Mouse (Mus musculus) layer of hippocampus, adult 6 months (tissue): ENCODE measurements around the gene Ssc4d. TPM values are rescaled to one million over a fixed set of nuclear protein-coding genes. Genes with fewer than 3 reads are reported as not detected.

Source experiments
- long read RNA-seq, 2 experiments: library from polyadenylated mRNA; unstranded; transcript quantifications; one replicate each; pipeline ENCODE4 v2.0.0; 2019 to 2020
- polyA plus RNA-seq: library from polyadenylated mRNA; unstranded; fragments of <200 nt; fragmentation: Nextera tagmentation; gene quantifications from 2 replicates; pipeline ENCODE4 v1.2.3, GENCODE M21; 2021

Gene Ssc4d
- 0.93 and 0.94 TPM in 2 replicates for polyA plus RNA-seq
- long read RNA-seq, experiment 1, partial matches to known transcripts: 1 of 1 reads
- long read RNA-seq, experiment 1, other reads (novel, unspliced or antisense): 0 of 1 reads
- long read RNA-seq, experiment 2: 0 reads

GRCm38 (mm10) chr5:135974365-135974764 is at the start of gene Ssc4d:
Gene Ssc4d (minus strand): TSS chr5:135974531.

DNA sequence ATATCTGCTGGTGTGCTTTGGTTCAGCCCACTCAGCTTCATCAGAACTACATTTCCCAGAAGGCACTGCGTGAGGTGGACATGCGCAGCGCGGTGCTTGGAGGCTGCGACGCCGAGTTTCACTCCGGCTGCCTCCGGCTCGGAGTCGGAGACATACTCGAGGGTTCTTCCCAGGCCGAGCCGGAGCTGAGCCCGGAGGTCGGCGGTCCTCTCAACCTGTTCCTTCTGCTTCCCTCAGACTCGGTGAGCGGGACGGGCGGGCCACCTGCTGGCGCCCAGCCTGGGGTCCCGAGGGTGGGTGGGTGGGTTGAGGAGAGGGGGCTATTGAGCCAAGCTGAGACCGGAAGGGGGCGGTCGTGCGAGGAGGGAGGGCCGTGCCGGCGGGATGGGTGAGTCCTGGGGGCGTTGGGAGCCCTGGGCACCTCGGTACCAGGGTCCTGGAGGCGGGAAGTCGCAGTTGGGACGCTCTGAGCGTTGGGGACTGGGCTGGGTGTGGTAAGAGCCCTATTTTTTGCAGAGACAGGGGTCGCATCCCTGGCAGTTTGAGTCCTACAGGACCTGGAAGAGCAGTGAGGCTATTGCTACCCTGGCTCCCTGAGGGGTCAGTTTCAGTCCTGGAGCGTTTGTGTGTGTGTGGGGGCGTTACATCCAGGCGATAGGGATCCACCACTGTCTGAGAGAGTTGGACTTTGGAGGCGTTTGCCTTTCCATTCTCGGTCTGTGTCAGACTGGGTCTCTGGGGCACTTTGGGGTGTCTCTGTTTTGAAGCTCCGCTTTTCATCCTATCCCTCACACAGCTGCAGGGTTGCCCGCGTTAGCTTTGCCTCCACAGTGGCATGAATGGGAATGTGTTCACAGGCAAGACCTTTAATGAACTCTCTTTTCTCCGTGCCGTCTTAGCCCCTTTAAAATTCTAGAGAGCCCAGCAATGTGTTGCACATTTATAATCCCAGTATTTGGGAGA is 20.7 kb upstream of the Ssc4d start, which contains the start of gene Dtx2:
TSS of gene Dtx2 (plus strand) at position 76 of the 963 bp plus-strand sequence.

GRCm38 (mm10) chr5:135979904-135980303 is 5.6 kb upstream of the Ssc4d start, which contains the start of gene Zp3:
Gene Zp3 (plus strand): TSS chr5:135980099.

DNA sequence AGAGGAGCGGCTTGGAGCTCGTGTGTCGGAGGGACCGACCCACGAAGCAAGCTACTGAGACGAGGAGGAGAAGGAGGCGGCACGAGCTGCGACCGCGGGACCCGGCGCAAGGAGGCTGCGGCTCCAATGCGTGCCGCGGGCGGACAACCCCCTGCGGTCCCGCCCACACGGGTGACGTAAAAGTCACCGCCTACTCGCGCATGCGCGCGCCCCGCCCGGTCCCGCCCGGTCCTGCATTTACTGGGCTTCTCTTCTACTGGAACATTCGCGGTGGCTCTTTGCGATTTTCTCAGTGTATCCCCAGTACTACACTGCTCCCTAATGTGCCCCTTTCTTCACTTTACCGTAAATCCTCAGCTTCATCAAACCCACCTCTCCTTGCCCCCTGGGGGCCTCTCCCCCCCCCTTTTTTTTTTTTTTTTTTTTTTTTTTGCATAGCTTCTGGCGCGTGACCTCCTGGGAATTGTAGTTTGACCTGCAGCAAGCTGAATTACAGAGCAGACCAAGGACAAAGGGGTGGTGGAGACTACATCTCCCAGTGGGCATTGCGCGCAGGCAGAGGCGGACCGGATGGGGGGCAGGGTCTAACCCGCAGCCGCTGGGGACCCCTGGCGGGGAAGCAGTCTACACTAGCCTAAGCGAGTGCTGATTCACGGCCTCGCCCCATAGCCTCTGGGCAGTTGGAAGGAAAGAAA is 39.7 kb downstream of the Ssc4d start, which contains the start of gene Ywhag:
TSS of gene Ywhag (minus strand) at position 136 of the 695 bp plus-strand sequence.

Other genes with a start within 250 kb of the Ssc4d start
- 33.8 and 35.6 TPM in 2 replicates for gene Tmem120a, start 230.1 kb downstream of the Ssc4d start, polyA plus RNA-seq
- 0.55 and 0.89 TPM in 2 replicates for gene Styxl1, start 196.1 kb downstream of the Ssc4d start, polyA plus RNA-seq
- gene Mdh2, start 196.1 kb downstream of the Ssc4d start, polyA plus RNA-seq: 906 and 921 TPM in 2 replicates
- gene Srrm3, start 167.6 kb downstream of the Ssc4d start, polyA plus RNA-seq: 16.5 and 16.8 TPM in 2 replicates
- 28.3 and 33.6 TPM in 2 replicates for gene Hspb1, start 86.6 kb downstream of the Ssc4d start, polyA plus RNA-seq
- 463 and 554 TPM in 2 replicates for gene Ywhag, start 39.9 kb downstream of the Ssc4d start, polyA plus RNA-seq
- 0.18 and 0.56 TPM in 2 replicates for gene Zp3, start 5.6 kb upstream of the Ssc4d start, polyA plus RNA-seq
- gene Dtx2, start 20.3 kb upstream of the Ssc4d start, polyA plus RNA-seq: 7.4 and 7.7 TPM in 2 replicates
- gene Upk3b, start 64.0 kb upstream of the Ssc4d start, polyA plus RNA-seq: not detected in 2 replicates
- gene Upk3bl, start 80.0 kb upstream of the Ssc4d start, polyA plus RNA-seq: 0.53 and 0.93 TPM in 2 replicates
- 1.7 and 2.0 TPM in 2 replicates for gene Rasa4, start 109.4 kb upstream of the Ssc4d start, polyA plus RNA-seq
- gene Polr2j, start 142.1 kb upstream of the Ssc4d start, polyA plus RNA-seq: 153 and 176 TPM in 2 replicates
- 5.6 and 6.3 TPM in 2 replicates for gene Lrwd1, start 161.5 kb upstream of the Ssc4d start, polyA plus RNA-seq
- gene Alkbh4, start 161.6 kb upstream of the Ssc4d start, polyA plus RNA-seq: 10.3 and 10.5 TPM in 2 replicates
- 79.5 and 83.7 TPM in 2 replicates for gene Orai2, start 196.2 kb upstream of the Ssc4d start, polyA plus RNA-seq
- gene Prkrip1, start 224.4 kb upstream of the Ssc4d start, polyA plus RNA-seq: 32.3 and 36.3 TPM in 2 replicates